Mouse (Mus musculus): ENCODE measurements around the gene Sfxn2.

Sfxn2 gene

GRCm38 (mm10) chr19:46572951-46573937 lies at the start of gene Sfxn2, which contains the start of gene Arl3:
TSS of gene Sfxn2 (plus strand) at chr19:46573365.
TSS of gene Arl3 (minus strand) at chr19:46573198.
- in situ Hi-C loops (cut with MboI, MseI), result loop anchor here in 1 of 2 experiments (10.0 kb wide), 1 partner anchor 472 kb away; no protein-coding TSS in a partner anchor

- in situ Hi-C loops (cut with MboI, MseI), result no loop called here
These were observed 49.5 kb upstream of the Sfxn2 start for GRCm38 (mm10) chr19:46523480-46524151.

- in situ Hi-C loops (cut with MboI, MseI), result no loop called here
These were observed 49.0 kb upstream of the Sfxn2 start for GRCm38 (mm10) chr19:46524152-46524544.

GRCm38 (mm10) chr19:46524601-46525321 lies 48.4 kb upstream of the Sfxn2 start:
- in situ Hi-C loops (cut with MboI, MseI), result no loop called here

- in situ Hi-C loops (cut with MboI, MseI), result no loop called here
These were observed 47.2 kb upstream of the Sfxn2 start for GRCm38 (mm10) chr19:46525691-46526631.

GRCm38 (mm10) chr19:46527632-46528528 lies 45.3 kb upstream of the Sfxn2 start:
- in situ Hi-C loops (cut with MboI, MseI), result no loop called here

GRCm38 (mm10) chr19:46528529-46529213 lies 44.5 kb upstream of the Sfxn2 start:
- in situ Hi-C loops (cut with MboI, MseI), result no loop called here

- in situ Hi-C loops (cut with MboI, MseI), result no loop called here
These were observed 43.3 kb upstream of the Sfxn2 start for GRCm38 (mm10) chr19:46529601-46530448.

GRCm38 (mm10) chr19:46530449-46530990 lies 42.6 kb upstream of the Sfxn2 start:
- in situ Hi-C loops (cut with MboI, MseI), result no loop called here

- in situ Hi-C loops (cut with MboI, MseI), result no loop called here
These were observed 41.8 kb upstream of the Sfxn2 start for GRCm38 (mm10) chr19:46531071-46532030.

GRCm38 (mm10) chr19:46532031-46532688 lies 41.0 kb upstream of the Sfxn2 start:
- in situ Hi-C loops (cut with MboI, MseI), result no loop called here

GRCm38 (mm10) chr19:46533066-46533465 lies 40.1 kb upstream of the Sfxn2 start:
- in situ Hi-C loops (cut with MboI, MseI), result no loop called here

GRCm38 (mm10) chr19:46533525-46533924 lies 39.6 kb upstream of the Sfxn2 start:
- in situ Hi-C loops (cut with MboI, MseI), result no loop called here

- in situ Hi-C loops (cut with MboI, MseI), result no loop called here
These were observed 38.5 kb upstream of the Sfxn2 start for GRCm38 (mm10) chr19:46534542-46535098.

GRCm38 (mm10) chr19:46537357-46537756 lies 35.8 kb upstream of the Sfxn2 start:
- in situ Hi-C loops (cut with MboI, MseI), result no loop called here

- in situ Hi-C loops (cut with MboI, MseI), result no loop called here
These were observed 35.0 kb upstream of the Sfxn2 start for GRCm38 (mm10) chr19:46538213-46538612.

All from T-helper 17 cell (primary cell).